Mouse (Mus musculus) cerebellum, adult 2 months (tissue): ENCODE data around the gene Fam49a.

Experiments
- CTCF ChIP-seq: fragments of 200-500 bp; IDR thresholded peaks from 2 replicates; pipeline ENCODE4 v1.5.1; 2011; ENCODE audit warnings: low read depth, mild to moderate bottlenecking, control low read depth, low read length, moderate library complexity, borderline replicate concordance; ENCODE audit not compliant: insufficient read depth
- POLR2A ChIP-seq: fragments of 200-500 bp; IDR thresholded peaks from 2 replicates; pipeline ENCODE4 v1.6.1; 2011; ENCODE audit warnings: low read length, control low read depth, borderline replicate concordance; ENCODE audit not compliant: insufficient read depth

GRCm38 (mm10) chr12:12421580-12421878 lies 159.6 kb downstream of the Fam49a start:
- TF ChIP-seq CTCF = no peak
- TF ChIP-seq POLR2A = no peak
